Mouse (Mus musculus): ENCODE results near the gene F2.

DNA sequence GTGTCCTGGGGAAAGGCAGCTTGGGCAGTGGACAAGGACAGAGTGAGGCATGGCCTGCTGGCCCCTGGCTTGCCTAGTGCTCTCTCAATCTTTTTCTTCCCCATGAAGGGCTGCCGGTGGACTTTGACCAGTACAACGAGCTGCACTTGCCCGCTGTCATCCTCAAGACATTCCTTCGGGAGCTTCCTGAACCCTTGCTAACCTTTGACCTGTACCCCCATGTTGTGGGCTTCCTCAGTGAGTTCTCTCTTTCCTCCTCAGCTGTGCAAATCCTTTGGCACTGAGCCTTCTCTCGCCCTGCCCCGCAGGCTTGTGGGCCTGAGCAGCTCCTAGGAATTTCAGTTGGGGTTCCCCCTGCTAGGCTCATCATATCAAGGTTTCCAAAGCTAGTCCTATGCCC is 33.8 kb upstream of the F2 start:
- TF ChIP-seq POLR2AphosphoS2 (IDR thresholded peaks at IDR 0.05; ENCODE audit: insufficient read length, low read depth) (no peak), MAX (IDR thresholded peaks at IDR 0.05; ENCODE audit: low read depth) (no peak), POLR2A (IDR thresholded peaks at IDR 0.05; ENCODE audit: insufficient read length, low read depth) (no peak), TCF12 (IDR thresholded peaks at IDR 0.05; ENCODE audit: insufficient read depth, poor library complexity, severe bottlenecking) (no peak)
